Mouse (Mus musculus) C2C12 (cell line): ENCODE data around the gene Eif4h.

ENCODE experiments used
- CEBPB ChIP-seq: IDR thresholded peaks from one replicate; pipeline ENCODE4 v1.6.1; 2011; ENCODE audit warnings: low read depth, mild to moderate bottlenecking, control low read depth, moderate library complexity
- CTCF ChIP-seq: IDR thresholded peaks from one replicate; pipeline ENCODE4 v1.5.1; 2011; ENCODE audit not compliant: control insufficient read depth, insufficient read depth, insufficient read length
- MAX ChIP-seq: IDR thresholded peaks from one replicate; pipeline ENCODE4 v1.6.1; 2011; ENCODE audit warnings: mild to moderate bottlenecking, control low read depth
- MYOD1 ChIP-seq: IDR thresholded peaks from one replicate; pipeline ENCODE4 v1.6.1; 2011; ENCODE audit warnings: low read depth; ENCODE audit not compliant: control insufficient read depth, insufficient read length
- MYOG ChIP-seq: IDR thresholded peaks from one replicate; pipeline ENCODE4 v1.6.1; 2011; ENCODE audit not compliant: control insufficient read depth, insufficient read length; ENCODE audit errors: extremely low read depth
- USF1 ChIP-seq: IDR thresholded peaks from one replicate; pipeline ENCODE4 v1.6.1; 2011; ENCODE audit warnings: low read depth, mild to moderate bottlenecking, control low read depth, moderate library complexity

- no peak for TF ChIP-seq CTCF
- TF ChIP-seq USF1, result no peak
- no peak for TF ChIP-seq MYOD1
- no peak for TF ChIP-seq MAX
- no peak for TF ChIP-seq CEBPB
- TF ChIP-seq MYOG, result no peak
Measured at GRCm38 (mm10) chr5:134629508-134629907, 9.8 kb downstream of the Eif4h start.
